Comparison of ENCODE assay signal across 10 mouse cellular contexts in genomic region chr7:96769784-96770183, GRCm38 (mm10).
A peak's percentile ranks its signal among the peaks of the same experiment; 100 is the strongest.
DNase-seq lines count a peak whose midpoint lies in the region; ATAC-seq and TF ChIP-seq lines count a peak whose summit lies in the region.
"Had no signal": no experiment of that assay in that cellular context is flagged by ENCODE, and none has a peak within 500 bp of the region (broad histone marks: within the 10 kb centered on the region; RNA-seq: fewer than 3 reads in every experiment).

No protein-coding gene starts in this region.

- intact Hi-C loops in left cerebral cortex, postnatal 14 days (cut with DNase I), result no loop called here

- DNase-seq in CD4-positive, CD25-positive, alpha-beta regulatory T cell, adult 2 months (ENCODE audit: low read depth, low spot score), result peak; percentile 45
- DNase-seq in layer of hippocampus, adult 2 months (ENCODE audit: low spot score in 2 of 2), result no peak
- no peak for DNase-seq in layer of hippocampus, adult 9-11 months
- no peak for DNase-seq in left cerebral cortex, postnatal 14 days (ENCODE audit: low spot score in 2 of 2)
- no peak for DNase-seq in cerebellum, postnatal 36 days
- DNase-seq: retina, postnatal 1 day had no signal

- no peak for TF ChIP-seq POLR2A in testis, adult 2 months (IDR thresholded peaks at IDR 0.05; ENCODE audit: control insufficient read depth, low read depth, low read length)

- no peaks in the 10 kb centered on the region for H3K36me3 ChIP-seq in testis, adult 2 months (ENCODE audit: control insufficient read depth, insufficient read depth, low read length)
- H3K36me3 ChIP-seq: lung, embryonic 15.5 days had no signal

- H3K27me3 ChIP-seq in testis, adult 2 months (ENCODE audit: control insufficient read depth, insufficient read depth, low read length), result no peaks in the 10 kb centered on the region
- H3K27me3 ChIP-seq: lung, embryonic 15.5 days had no signal

- ATAC-seq in CD4-positive, CD25-positive, alpha-beta regulatory T cell, adult 4 months, result no peak
- ATAC-seq in erythroblast, adult 5-6 weeks (replicated peaks; ENCODE audit: low FRiP score, poor library complexity, severe bottlenecking), result peak; percentile 81

- H3K27ac ChIP-seq in layer of hippocampus, adult 2 months, result no peak overlapping the region
- no peak overlapping the region for H3K27ac ChIP-seq in testis, adult 2 months (ENCODE audit: control insufficient read depth, insufficient read depth, low read depth, low read length)
- H3K27ac ChIP-seq: lung, embryonic 15.5 days had no signal

- peak; percentile 72 for TF ChIP-seq CTCF in layer of hippocampus, adult 2 months (conservative IDR thresholded peaks at IDR 0.05)
- TF ChIP-seq CTCF in testis, adult 2 months (IDR thresholded peaks at IDR 0.05; ENCODE audit: control insufficient read depth, insufficient read depth, insufficient replicate concordance, low read depth, low read length), result peak; percentile 73; the same call in 1 of the 2 replicates

- H3K4me1 ChIP-seq in testis, adult 2 months (ENCODE audit: control insufficient read depth, insufficient read depth, low read length), result peaks cover 10% of the 10 kb centered on the region

- no peak overlapping the region for H3K4me3 ChIP-seq in layer of hippocampus, adult 2 months
- H3K4me3 ChIP-seq in testis, adult 2 months (ENCODE audit: control insufficient read depth, low read depth, low read length), result no peak overlapping the region
- H3K4me3 ChIP-seq: lung, embryonic 15.5 days had no signal
